Mouse (Mus musculus) heart, postnatal 10 days (tissue): ENCODE results near the gene Lrrtm3. TPM values are rescaled to one million over a fixed set of nuclear protein-coding genes. Genes with fewer than 3 reads are reported as not detected.

Source experiments
- DNase-seq, 2 experiments: peaks; one replicate each; pipeline ENCODE4 v3.0.0; 2021
- intact Hi-C: fragments of 180-260 bp; cut with DNase I; formaldehyde crosslinking; loops from one replicate; pipeline ENCODE4 v1.15.1; 2025
- total RNA-seq, 2 experiments: library from RNA; stranded (reverse); gene quantifications; 2 replicates each; pipeline ENCODE4 v1.2.3; 2021

Gene Lrrtm3
- total RNA-seq, 2 experiments from 2014 or later = 0.19 to 0.52 TPM

GRCm38 (mm10) chr10:63933946-63934345 is 156.1 kb downstream of the Lrrtm3 start:
- intact Hi-C loops = no loop called here
- no peak for DNase-seq

- no peak for DNase-seq
- intact Hi-C loops = no loop called here
Measured at GRCm38 (mm10) chr10:63927334-63927733, 162.7 kb downstream of the Lrrtm3 start, which contains the start of gene Gm10118. Gm10118 (minus strand) TSS chr10:63927434.

- intact Hi-C loops = no loop called here
- no peak for DNase-seq
Measured at GRCm38 (mm10) chr10:63908878-63909277, 181.2 kb downstream of the Lrrtm3 start.

- intact Hi-C loops = no loop called here
- no peak for DNase-seq
Measured at GRCm38 (mm10) chr10:63899891-63900290, 190.2 kb downstream of the Lrrtm3 start.

- DNase-seq = no peak
- intact Hi-C loops = no loop called here
Measured at GRCm38 (mm10) chr10:63894612-63895011, 195.5 kb downstream of the Lrrtm3 start.

GRCm38 (mm10) chr10:63886449-63887088 is 203.5 kb downstream of the Lrrtm3 start:
- intact Hi-C loops = loop anchor here (5.0 kb wide), 1 partner anchor 151 kb away; no protein-coding TSS in a partner anchor
- peak; percentile 49 to 53 for DNase-seq

- DNase-seq = peak; percentile 84 to 86
- intact Hi-C loops = no loop called here
Measured at GRCm38 (mm10) chr10:63880462-63880903, 209.6 kb downstream of the Lrrtm3 start.

Other genes starting within 250 kb of the Lrrtm3 start
- gene Gm10118, start 162.8 kb downstream of the Lrrtm3 start, total RNA-seq = not detected